Mouse (Mus musculus) cerebellum, adult 11-12 months (tissue): ENCODE measurements around the gene Aida.
"Not testable (repeated sequence)": the region's sequence is repeated elsewhere in the genome, so short reads cannot be mapped to it uniquely, and the experiment has no call there.

Source experiments
- DNase-seq: peaks from one replicate; pipeline ENCODE4 v3.0.0; 2022

Gene Aida

GRCm38 (mm10) chr1:183296465-183296864 lies at the start of gene Aida:
Aida (plus strand) TSS chr1:183296590.
- DNase-seq = peak; percentile 66

GRCm38 (mm10) chr1:183248144-183248543 lies 48.2 kb upstream of the Aida start:
- no peak for DNase-seq

- no peak for DNase-seq
Observed at GRCm38 (mm10) chr1:183250612-183251011, 45.8 kb upstream of the Aida start.

GRCm38 (mm10) chr1:183251818-183252217 lies 44.6 kb upstream of the Aida start:
- no peak for DNase-seq

- no peak for DNase-seq
Observed at GRCm38 (mm10) chr1:183252574-183252973, 43.8 kb upstream of the Aida start.

- DNase-seq = no peak
Observed at GRCm38 (mm10) chr1:183264145-183265008, 32.0 kb upstream of the Aida start.

- no peak for DNase-seq
Observed at GRCm38 (mm10) chr1:183265921-183266467, 30.4 kb upstream of the Aida start.

- no peak for DNase-seq
Observed at GRCm38 (mm10) chr1:183267666-183268065, 28.7 kb upstream of the Aida start.

- DNase-seq = no peak
Observed at GRCm38 (mm10) chr1:183272867-183273818, 23.2 kb upstream of the Aida start.

- DNase-seq = no peak
Observed at GRCm38 (mm10) chr1:183274385-183274784, 22.0 kb upstream of the Aida start.

GRCm38 (mm10) chr1:183275763-183276162 lies 20.6 kb upstream of the Aida start:
- DNase-seq = no peak

- DNase-seq = no peak
Observed at GRCm38 (mm10) chr1:183288351-183288750, 8.0 kb upstream of the Aida start.

GRCm38 (mm10) chr1:183289576-183289975 lies 6.8 kb upstream of the Aida start:
- no peak for DNase-seq

- peak; percentile 91 for DNase-seq
Observed at GRCm38 (mm10) chr1:183296877-183297383, 540 bp downstream of the Aida start, which contains the start of gene Brox. Brox (minus strand) TSS chr1:183297269.

- peak; percentile 63 for DNase-seq
Observed at GRCm38 (mm10) chr1:183297473-183297885, 1.1 kb downstream of the Aida start.

GRCm38 (mm10) chr1:183297886-183298489 lies 1.6 kb downstream of the Aida start:
- DNase-seq = no peak

GRCm38 (mm10) chr1:183299161-183299560 lies 2.8 kb downstream of the Aida start:
- peak; percentile 82 for DNase-seq

GRCm38 (mm10) chr1:183307555-183307954 lies 11.2 kb downstream of the Aida start:
- no peak for DNase-seq

- DNase-seq = no peak
Observed at GRCm38 (mm10) chr1:183308476-183308875, 12.1 kb downstream of the Aida start.

GRCm38 (mm10) chr1:183309601-183310000 lies 13.2 kb downstream of the Aida start:
- DNase-seq = not testable (repeated sequence)

GRCm38 (mm10) chr1:183312076-183312475 lies 15.7 kb downstream of the Aida start:
- DNase-seq = no peak

- DNase-seq = no peak
Observed at GRCm38 (mm10) chr1:183315783-183316182, 19.4 kb downstream of the Aida start.
